Mouse (Mus musculus): ENCODE data around the gene Gm7361. TPM values are rescaled to one million over a fixed set of nuclear protein-coding genes. Genes with fewer than 3 reads are reported as not detected.

Gene Gm7361
- not detected for total RNA-seq (2023)

DNA sequence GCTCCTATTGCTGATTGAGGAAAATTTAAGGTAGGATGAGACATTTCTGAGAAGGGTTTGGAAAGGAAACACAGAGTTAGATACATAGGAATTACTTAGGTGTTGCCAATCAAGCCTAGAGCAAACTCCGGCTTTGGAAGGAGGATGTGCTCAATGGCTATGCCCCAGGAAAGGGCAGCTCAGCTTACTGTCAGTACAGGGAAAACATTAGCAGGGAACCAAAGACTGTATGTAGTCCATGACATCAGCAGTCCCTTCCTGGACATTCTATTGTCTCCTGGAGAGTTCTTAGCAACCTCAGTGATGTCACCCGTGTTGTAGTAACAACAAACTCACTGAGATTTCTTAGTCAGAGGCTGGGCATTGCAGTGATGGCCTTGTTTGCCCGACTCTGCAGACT is at the start of gene Gm7361:
Gene Gm7361, plus strand, starts transcription at position 301 of the 400 bp plus-strand sequence.

Other genes with a start within 250 kb of the Gm7361 start
- gene Gm5862, start 234.8 kb upstream of the Gm7361 start, total RNA-seq (2023), result not detected
- not detected for gene Speer4a, start 218.1 kb upstream of the Gm7361 start, total RNA-seq (2023)
- not detected for gene Gm7347, start 199.1 kb upstream of the Gm7361 start, total RNA-seq (2023)
- not detected for gene Gm10471, start 168.4 kb upstream of the Gm7361 start, total RNA-seq (2023)
- not detected for gene 5031410I06Rik, start 152.3 kb upstream of the Gm7361 start, total RNA-seq (2023)
- gene Gm10220, start 136.3 kb upstream of the Gm7361 start, total RNA-seq (2023), result not detected

All from monocyte, adult 59 days (primary cell).